ENCODE assay signal across 9 mouse cellular contexts in the genomic region with DNA sequence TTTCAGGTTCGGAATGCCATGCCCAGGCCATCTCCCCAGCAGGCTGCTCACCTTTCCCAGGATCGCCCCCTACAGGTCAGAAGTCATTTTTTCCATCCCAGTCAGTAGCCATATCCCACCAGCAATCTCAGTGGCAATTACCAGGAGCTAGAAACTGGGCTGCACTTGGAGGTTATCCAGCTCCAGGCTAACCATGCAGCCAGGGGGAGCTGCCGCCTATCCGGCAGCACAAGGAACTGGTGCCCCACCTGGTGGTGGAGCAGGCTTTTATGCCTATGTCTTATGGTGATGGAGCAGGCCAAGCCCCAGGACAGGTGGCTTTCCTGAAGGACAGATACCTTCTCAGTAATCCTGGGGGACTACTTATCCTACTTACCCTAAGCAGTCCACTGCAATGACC. TPM values are rescaled to one million over a fixed set of nuclear protein-coding genes. Genes with fewer than 3 reads are reported as not detected.
DNase-seq lines count a peak whose midpoint lies in the region; TF ChIP-seq lines count a peak whose summit lies in the region.
"Had no signal": no experiment of that assay in that cellular context is flagged by ENCODE, and none has a peak within 500 bp of the region (broad histone marks: within the 10 kb centered on the region; RNA-seq: fewer than 3 reads in every experiment).

No protein-coding gene starts in this region.

- no peak overlapping the region for H3K27ac ChIP-seq in left cerebral cortex, adult 2 months
- no peak overlapping the region for H3K27ac ChIP-seq in testis, adult 2 months (ENCODE audit: control insufficient read depth, insufficient read depth, low read depth, low read length)
- H3K27ac ChIP-seq: embryonic facial prominence, embryonic 12.5 days had no signal

- H3K36me3 ChIP-seq in testis, adult 2 months (ENCODE audit: control insufficient read depth, insufficient read depth, low read length), result no peaks in the 10 kb centered on the region
- H3K36me3 ChIP-seq: embryonic facial prominence, embryonic 12.5 days had no signal

- intact Hi-C loops in left cerebral cortex, adult 2 months (cut with DNase I), result loop anchor here (2.0 to 5.0 kb wide), 2 partner anchors 271 to 303 kb away; no protein-coding TSS in a partner anchor

- no peaks in the 10 kb centered on the region for H3K27me3 ChIP-seq in testis, adult 2 months (ENCODE audit: control insufficient read depth, insufficient read depth, low read length)
- H3K27me3 ChIP-seq: embryonic facial prominence, embryonic 12.5 days had no signal

- peaks cover 2% of the 10 kb centered on the region; the same call in 1 of the 2 replicates for H3K4me1 ChIP-seq in testis, adult 2 months (ENCODE audit: control insufficient read depth, insufficient read depth, low read length)
- H3K4me1 ChIP-seq: embryonic facial prominence, embryonic 12.5 days had no signal

- no peak for TF ChIP-seq POLR2A in testis, adult 2 months (IDR thresholded peaks at IDR 0.05; ENCODE audit: control insufficient read depth, low read depth, low read length)

- peak; percentile 29 to 32 for DNase-seq in left cerebral cortex, adult 2 months (ENCODE audit: extremely low spot score in 1 of 2, low spot score in 2 of 2)
- no peak for DNase-seq in left cerebral cortex, adult 8-10 months (ENCODE audit: low spot score in 2 of 2)
- peak; percentile 79 for DNase-seq in ZHBTc4 (ENCODE audit: low read depth, low spot score)
- DNase-seq in embryo, embryonic 10 days (ENCODE audit: low spot score), result peak; percentile 69
- peak; percentile 49 for DNase-seq in kidney, adult 11 months
- peak; percentile 70 to 79 for DNase-seq in lung, adult 18-20 months
- DNase-seq in spleen, adult 18-20 months, result no peak

- peak; percentile 66 for TF ChIP-seq CTCF in left cerebral cortex, adult 2 months (IDR thresholded peaks at IDR 0.05)
- TF ChIP-seq CTCF in testis, adult 2 months (IDR thresholded peaks at IDR 0.05; ENCODE audit: control insufficient read depth, insufficient read depth, insufficient replicate concordance, low read depth, low read length), result peak; percentile 22; the same call in 1 of the 2 replicates

- no peak overlapping the region for H3K4me3 ChIP-seq in left cerebral cortex, adult 2 months
- H3K4me3 ChIP-seq in testis, adult 2 months (ENCODE audit: control insufficient read depth, low read depth, low read length), result no peak overlapping the region
- H3K4me3 ChIP-seq: embryonic facial prominence, embryonic 12.5 days had no signal

RNA-seq across cellular contexts. Expression of a gene that starts 26.3 kb away (rescaled TPM):
- total RNA-seq in left cerebral cortex, adult 2 months (2021), result 1 to 10 TPM; 5.0 to 5.5 TPM
- total RNA-seq in left cerebral cortex, adult 8-10 months (2022), result 1 to 10 TPM; 5.3 to 6.3 (median 5.9) TPM
- polyA plus RNA-seq in testis, adult 2 months (2012; rRNA removed), result 1.4 TPM in 2 replicates

Comparison
In these comparisons a context has a peak if more than half of its experiments do, and no peak if none do; other contexts are left out.
1. DNase-seq: peak in left cerebral cortex, adult 2 months (2 of 2), ZHBTc4 (single experiment), embryo, embryonic 10 days (single experiment), kidney, adult 11 months (single experiment) and lung, adult 18-20 months (2 of 2); none in left cerebral cortex, adult 8-10 months (0 of 2) and spleen, adult 18-20 months (0 of 2).